Mouse (Mus musculus): ENCODE data around the gene Trdmt1.

DNA sequence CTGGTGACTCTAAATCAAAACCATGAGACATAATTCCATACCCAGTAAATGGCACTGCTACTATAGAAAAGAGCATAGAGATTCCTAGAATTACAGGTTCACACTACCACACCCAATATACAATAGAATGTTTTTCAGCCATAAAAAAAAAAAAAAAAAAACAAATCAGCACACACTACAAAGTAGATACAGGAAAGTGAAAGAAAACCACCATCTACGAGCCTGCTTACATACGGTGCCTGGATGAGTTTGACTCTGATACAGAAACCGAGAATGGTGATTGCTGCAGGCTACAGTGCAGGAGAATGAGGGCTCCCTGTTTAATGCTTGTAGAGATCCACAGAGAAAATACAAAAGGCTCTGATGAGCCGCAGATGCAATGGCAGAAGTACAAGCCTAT is 51.5 kb downstream of the Trdmt1 start:
- TF ChIP-seq GATA1 (IDR thresholded peaks at IDR 0.05; ENCODE audit: borderline replicate concordance, low read length) (no peak), FLI1 (IDR thresholded peaks at IDR 0.05; ENCODE audit: low read length) (no peak)
